Mouse (Mus musculus) hindbrain, embryonic 10.5 days (tissue): Measurements from ENCODE around the gene Slc47a2. TPM values are rescaled to one million over a fixed set of nuclear protein-coding genes. Genes with fewer than 3 reads are reported as not detected.

Experiments
- DNase-seq: peaks from one replicate; pipeline ENCODE4 v3.0.0-alpha.2; 2017; ENCODE audit warnings: low spot score
- H3K27ac ChIP-seq: fragments of 300-500 bp; sonication (generic); 2 replicates; pipeline ENCODE4 v1.5.1; 2016; ENCODE audit warnings: mild to moderate bottlenecking, moderate library complexity
- H3K27me3 ChIP-seq: fragments of 300-500 bp; sonication (generic); 2 replicates; pipeline ENCODE4 v1.6.1; 2016; ENCODE audit warnings: mild to moderate bottlenecking; ENCODE audit not compliant: poor library complexity, insufficient read depth, severe bottlenecking
- H3K36me3 ChIP-seq: fragments of 300-500 bp; sonication (generic); 2 replicates; pipeline ENCODE4 v1.6.1; 2016; ENCODE audit warnings: mild to moderate bottlenecking, moderate library complexity
- H3K4me1 ChIP-seq: fragments of 300-500 bp; sonication (generic); replicated peaks from 2 replicates; pipeline ENCODE4 v1.6.1; 2016; ENCODE audit warnings: mild to moderate bottlenecking
- H3K4me3 ChIP-seq: fragments of 300-500 bp; sonication (generic); 2 replicates; pipeline ENCODE4 v1.5.1; 2016; ENCODE audit warnings: mild to moderate bottlenecking, moderate library complexity
- H3K9me3 ChIP-seq: fragments of 300-500 bp; sonication (generic); 2 replicates; pipeline ENCODE4 v1.6.1; 2016; ENCODE audit warnings: mild to moderate bottlenecking, moderate library complexity
- WGBS: fragments of 180-500 bp; shearing (Covaris S2); methylation state at CpG from one replicate; pipeline ENCODE4 v1.1.7; 2016; 5-methylcytosine and 5-hydroxymethylcytosine counted together
- polyA plus RNA-seq: library from polyadenylated mRNA; unstranded; fragments of >200 nt; fragmentation: Nextera tagmentation; extraction: Ambion mirVana; gene quantifications from 2 replicates; pipeline ENCODE4 v1.2.1, GENCODE M21; 2016

The Slc47a2 gene
- polyA plus RNA-seq, 1 experiment from 2014 or later, result not detected

GRCm38 (mm10) chr11:61271612-61272011 is 71.0 kb downstream of the Slc47a2 start:
- Histone ChIP-seq H3K27ac (no peak overlapping the region), H3K4me1 (peaks cover 7% of the 10 kb centered on the region; the same call in 1 of the 2 replicates), H3K4me3 (no peak overlapping the region), H3K9me3 (no peaks in the 10 kb centered on the region), H3K27me3 (peaks cover 14% of the 10 kb centered on the region), H3K36me3 (no peaks in the 10 kb centered on the region)
- DNase-seq, result no peak

DNA sequence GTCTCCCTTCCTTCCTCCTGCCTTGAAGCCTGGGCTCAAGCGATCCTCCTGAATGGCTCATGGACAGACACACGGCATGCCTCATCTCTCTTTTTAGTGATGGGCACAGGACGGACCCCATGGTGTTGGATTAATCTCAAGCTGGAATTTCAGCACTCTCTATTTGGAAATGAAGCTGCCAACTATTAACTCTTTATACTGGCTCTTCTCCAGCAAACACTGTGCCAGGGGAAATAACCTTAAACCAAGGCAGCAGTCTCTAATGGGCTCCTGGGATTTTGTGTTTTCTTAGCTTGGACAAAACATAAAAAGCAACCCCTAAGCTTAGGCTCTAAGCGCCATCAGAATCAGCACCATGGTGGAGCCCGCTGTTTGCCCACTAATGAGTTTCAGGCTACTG is 72.3 kb downstream of the Slc47a2 start:
- H3K27me3 ChIP-seq, result peaks cover 14% of the 10 kb centered on the region
- no peak for DNase-seq
- 87% methylated on average over 5 of the region's 5 CpGs for WGBS
- no peak overlapping the region for H3K4me3 ChIP-seq
- H3K27ac ChIP-seq, result no peak overlapping the region
- H3K4me1 ChIP-seq, result peaks cover 14% of the 10 kb centered on the region
- H3K9me3 ChIP-seq, result no peaks in the 10 kb centered on the region
- no peaks in the 10 kb centered on the region for H3K36me3 ChIP-seq

GRCm38 (mm10) chr11:61268626-61269349 is 73.9 kb downstream of the Slc47a2 start:
- WGBS, result 90% methylated on average over 6 of the region's 6 CpGs
- Histone ChIP-seq H3K4me1 (peaks cover 14% of the 10 kb centered on the region), H3K9me3 (no peaks in the 10 kb centered on the region), H3K4me3 (no peak overlapping the region), H3K27ac (no peak overlapping the region), H3K27me3 (peaks cover 14% of the 10 kb centered on the region), H3K36me3 (peaks cover 11% of the 10 kb centered on the region)
- DNase-seq, result no peak

DNA sequence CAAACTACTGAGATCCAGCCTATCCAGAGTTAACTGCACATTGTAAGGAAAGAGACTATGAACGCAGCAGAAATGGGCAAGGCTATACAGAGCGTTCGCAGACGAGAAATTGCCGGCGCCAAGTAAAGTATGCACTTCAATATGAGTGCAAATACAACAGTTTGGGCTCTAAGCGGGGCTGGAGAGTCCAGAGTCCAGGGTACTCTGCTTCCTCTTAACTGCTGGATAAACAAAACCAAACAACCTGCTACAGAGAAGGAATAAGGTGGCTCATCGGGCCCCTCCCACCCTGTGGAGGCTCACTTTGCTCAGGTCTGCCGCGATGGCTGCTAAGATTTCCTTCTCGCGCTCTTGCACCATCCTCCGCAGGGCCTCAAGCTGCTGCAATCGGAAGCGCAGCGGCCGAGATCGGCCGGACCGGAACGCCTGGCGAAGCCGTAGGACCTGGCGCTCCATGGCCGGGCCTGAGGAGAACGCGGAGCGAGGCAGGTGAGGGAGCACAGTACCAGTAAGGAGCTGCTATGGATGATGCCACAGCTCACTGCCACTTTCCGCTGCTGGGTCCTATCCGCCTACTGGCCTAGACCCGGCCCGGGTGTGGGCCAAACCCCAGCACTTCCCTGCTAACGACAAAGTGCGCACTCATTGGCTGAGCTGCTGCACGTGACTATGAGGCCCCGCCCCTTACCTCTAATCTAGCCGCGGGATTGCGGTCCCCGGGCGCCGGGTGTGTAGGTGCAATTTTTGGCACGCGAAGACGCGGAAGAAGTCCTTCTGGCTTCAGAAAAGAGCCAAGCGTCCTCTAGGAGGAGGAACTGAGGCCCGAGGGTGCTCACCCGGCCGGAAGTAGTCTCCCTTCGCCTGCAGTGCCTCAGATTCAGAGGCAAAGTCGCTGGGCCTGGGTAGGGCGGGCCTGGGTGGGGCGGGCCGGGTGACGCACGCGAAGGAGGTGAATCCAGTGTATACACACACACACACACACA is 75.8 kb downstream of the Slc47a2 start, which contains the start of gene Aldh3a2:
TSS of gene Aldh3a2 (minus strand) at position 914 of the 983 bp plus-strand sequence.
- Histone ChIP-seq H3K27ac (peak within 1 kb of the TSS; percentile 95), H3K27me3 (peaks cover 14% of the 10 kb centered on the region), H3K9me3 (no peaks in the 10 kb centered on the region), H3K4me3 (peak within 1 kb of the TSS; percentile 82), H3K36me3 (peaks cover 29% of the 10 kb centered on the region), H3K4me1 (peaks cover 14% of the 10 kb centered on the region)
- WGBS, result 2% methylated on average over 58 of the region's 58 CpGs
- DNase-seq, result peak; percentile 94

DNA sequence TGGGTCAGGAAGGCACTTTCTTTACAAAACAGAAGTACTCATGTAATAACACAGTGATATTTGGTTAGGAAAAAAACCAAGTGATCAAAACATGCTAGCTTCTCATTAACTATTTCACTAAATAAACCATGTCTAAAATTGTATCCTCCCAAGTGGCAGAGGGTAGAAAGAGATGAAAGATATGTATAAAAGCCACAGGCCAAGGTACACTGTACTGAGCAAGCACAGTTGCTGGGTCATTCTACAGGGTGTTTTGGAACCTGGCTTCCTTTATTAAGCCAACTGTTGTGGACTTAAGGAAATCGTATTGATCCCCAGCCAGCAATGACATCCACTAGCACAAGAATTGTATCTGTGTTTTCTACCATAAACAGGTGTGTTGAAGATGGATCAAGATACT is 78.8 kb downstream of the Slc47a2 start:
- H3K9me3 ChIP-seq, result no peaks in the 10 kb centered on the region
- peaks cover 14% of the 10 kb centered on the region for H3K4me1 ChIP-seq
- peaks cover 51% of the 10 kb centered on the region for H3K36me3 ChIP-seq
- no peak overlapping the region for H3K4me3 ChIP-seq
- no peak for DNase-seq
- 86% methylated on average over 1 of the region's 1 CpGs for WGBS
- peaks cover 11% of the 10 kb centered on the region for H3K27me3 ChIP-seq
- H3K27ac ChIP-seq, result no peak overlapping the region

DNA sequence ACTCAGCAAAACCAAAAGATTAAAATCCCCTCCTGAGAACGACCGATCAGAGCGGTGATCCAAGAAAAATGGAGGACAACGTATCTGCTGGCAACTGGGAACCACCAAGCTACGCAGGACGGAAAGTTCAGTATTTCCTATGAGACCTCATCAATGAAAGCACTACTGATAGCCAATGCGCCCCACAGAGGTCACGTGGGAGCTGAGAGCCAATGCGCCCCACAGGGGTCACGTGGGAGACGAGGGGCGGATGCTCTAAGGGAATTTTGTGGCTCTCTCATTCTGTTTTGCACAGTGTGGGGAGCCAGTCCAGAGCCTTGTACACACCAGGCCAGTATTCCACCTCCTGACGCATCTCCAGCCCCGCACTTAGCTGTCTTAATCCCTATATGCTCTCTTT is 80.1 kb downstream of the Slc47a2 start:
- Histone ChIP-seq H3K27me3 (no peaks in the 10 kb centered on the region), H3K4me1 (peaks cover 11% of the 10 kb centered on the region), H3K4me3 (no peak overlapping the region), H3K9me3 (no peaks in the 10 kb centered on the region), H3K27ac (no peak overlapping the region), H3K36me3 (peaks cover 64% of the 10 kb centered on the region)
- 88% methylated on average over 14 of the region's 14 CpGs for WGBS
- DNase-seq, result no peak

DNA sequence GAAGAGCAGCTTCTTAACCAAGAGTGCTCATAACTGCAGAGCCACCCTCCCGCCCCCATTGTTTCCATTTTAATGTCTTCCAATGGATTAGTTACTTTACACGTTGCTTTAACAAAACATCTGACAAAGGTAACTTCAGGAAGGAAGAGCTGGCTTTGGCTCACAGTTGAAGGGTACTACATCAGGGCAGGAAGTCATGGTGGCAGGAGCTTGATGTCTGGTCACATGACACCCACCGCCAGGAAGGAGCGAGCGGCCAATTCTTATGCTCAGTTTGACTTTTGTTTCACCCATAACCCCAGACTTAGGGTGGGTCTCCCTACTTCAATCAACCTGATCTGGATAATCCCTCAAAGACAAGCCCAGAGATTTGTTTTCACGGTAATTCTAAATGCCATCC is 83.6 kb downstream of the Slc47a2 start:
- WGBS, result 93% methylated on average over 6 of the region's 6 CpGs
- no peaks in the 10 kb centered on the region for H3K27me3 ChIP-seq
- no peaks in the 10 kb centered on the region for H3K9me3 ChIP-seq
- H3K4me1 ChIP-seq, result no peaks in the 10 kb centered on the region
- no peak overlapping the region for H3K4me3 ChIP-seq
- H3K27ac ChIP-seq, result no peak overlapping the region
- DNase-seq, result no peak
- peaks cover 88% of the 10 kb centered on the region for H3K36me3 ChIP-seq

- H3K9me3 ChIP-seq, result no peaks in the 10 kb centered on the region
- no peak overlapping the region for H3K4me3 ChIP-seq
- WGBS, result 94% methylated on average over 12 of the region's 12 CpGs
- no peak for DNase-seq
- no peaks in the 10 kb centered on the region for H3K27me3 ChIP-seq
- peaks cover 87% of the 10 kb centered on the region for H3K36me3 ChIP-seq
- H3K4me1 ChIP-seq, result no peaks in the 10 kb centered on the region
- H3K27ac ChIP-seq, result no peak overlapping the region
These were observed 89.9 kb downstream of the Slc47a2 start for GRCm38 (mm10) chr11:61252807-61253206.

- Histone ChIP-seq H3K4me1 (no peaks in the 10 kb centered on the region), H3K27ac (no peak overlapping the region), H3K9me3 (no peaks in the 10 kb centered on the region), H3K27me3 (no peaks in the 10 kb centered on the region), H3K36me3 (peaks cover 85% of the 10 kb centered on the region), H3K4me3 (no peak overlapping the region)
- no peak for DNase-seq
- WGBS, result 88% methylated on average over 10 of the region's 10 CpGs
These were observed 90.9 kb downstream of the Slc47a2 start for GRCm38 (mm10) chr11:61251741-61252140.

Other genes starting within 250 kb of the Slc47a2 start
- gene Tnfrsf13b, start 216.1 kb downstream of the Slc47a2 start, polyA plus RNA-seq, result 0.73 and 1.5 TPM in 2 replicates
- gene Usp22, start 167.8 kb downstream of the Slc47a2 start, polyA plus RNA-seq, result 206 and 255 TPM in 2 replicates
- gene Aldh3a1, start 135.3 kb downstream of the Slc47a2 start, polyA plus RNA-seq, result not detected in 2 replicates
- 22.6 and 23.6 TPM in 2 replicates for gene Aldh3a2, start 75.4 kb downstream of the Slc47a2 start, polyA plus RNA-seq
- 0.05 and 0.10 TPM in 2 replicates for gene Slc47a1, start 35.5 kb upstream of the Slc47a2 start, polyA plus RNA-seq
- gene Rnf112, start 111.3 kb upstream of the Slc47a2 start, polyA plus RNA-seq, result 0.62 and 1.1 TPM in 2 replicates
- gene Mfap4, start 142.6 kb upstream of the Slc47a2 start, polyA plus RNA-seq, result 78.2 and 88.3 TPM in 2 replicates
- 99.5 and 107 TPM in 2 replicates for gene Mapk7, start 151.5 kb upstream of the Slc47a2 start, polyA plus RNA-seq
- 51.9 and 54.7 TPM in 2 replicates for gene B9d1, start 162.3 kb upstream of the Slc47a2 start, polyA plus RNA-seq
- gene Epn2, start 236.8 kb upstream of the Slc47a2 start, polyA plus RNA-seq, result 23.3 and 25.7 TPM in 2 replicates